Mouse (Mus musculus) liver, embryonic 15.5 days (tissue): ENCODE measurements around the gene Ramac. TPM values are rescaled to one million over a fixed set of nuclear protein-coding genes. Genes with fewer than 3 reads are reported as not detected.

Experiments used
- ATAC-seq: fragments of 200-750 bp; cut with Nextera tagmentation; 2 replicates; pipeline ENCODE4 v1.8.0; 2017; ENCODE audit warnings: moderate number of reproducible peaks, mild to moderate bottlenecking, moderate library complexity; ENCODE audit not compliant: insufficient read depth
- H3K27ac ChIP-seq: fragments of 300-500 bp; sonication (generic); replicated peaks from 2 replicates; pipeline ENCODE4 v1.5.1; 2015; ENCODE audit warnings: mild to moderate bottlenecking, inconsistent platforms
- H3K27me3 ChIP-seq: fragments of 300-500 bp; sonication (generic); 2 replicates; pipeline ENCODE4 v1.6.1; 2015; ENCODE audit warnings: mild to moderate bottlenecking, inconsistent platforms
- H3K36me3 ChIP-seq: fragments of 300-500 bp; sonication (generic); replicated peaks from 2 replicates; pipeline ENCODE4 v1.6.1; 2015; ENCODE audit warnings: moderate library complexity, mild to moderate bottlenecking, inconsistent platforms
- H3K4me1 ChIP-seq: fragments of 300-500 bp; sonication (generic); replicated peaks from 2 replicates; pipeline ENCODE4 v1.6.1; 2015; ENCODE audit warnings: inconsistent platforms
- H3K4me2 ChIP-seq: fragments of 300-500 bp; sonication (generic); 2 replicates; pipeline ENCODE4 v1.6.1; 2015; ENCODE audit warnings: moderate library complexity, mild to moderate bottlenecking, inconsistent platforms
- H3K4me3 ChIP-seq: fragments of 300-500 bp; sonication (generic); replicated peaks from 2 replicates; pipeline ENCODE4 v1.5.1; 2015; ENCODE audit warnings: mild to moderate bottlenecking, inconsistent platforms
- H3K9ac ChIP-seq: fragments of 300-500 bp; sonication (generic); 2 replicates; pipeline ENCODE4 v1.6.1; 2015; ENCODE audit warnings: moderate library complexity, mild to moderate bottlenecking, inconsistent platforms
- H3K9me3 ChIP-seq: fragments of 300-500 bp; sonication (generic); replicated peaks from 2 replicates; pipeline ENCODE4 v1.6.1; 2016; ENCODE audit warnings: inconsistent platforms
- WGBS: fragments of 180-500 bp; shearing (Covaris S2); methylation state at CpG from one replicate; pipeline ENCODE4 v1.1.7; 2015; ENCODE audit warnings: mixed read lengths; ENCODE audit not compliant: insufficient replicate concordance; 5-methylcytosine and 5-hydroxymethylcytosine counted together
- polyA plus RNA-seq: library from polyadenylated mRNA; unstranded; fragments of >200 nt; fragmentation: Nextera tagmentation; extraction: Ambion mirVana; gene quantifications from 2 replicates; pipeline ENCODE4 v1.2.1, GENCODE M21; 2015

The Ramac gene
- polyA plus RNA-seq, 1 experiment from 2014 or later, result 58.7 TPM

DNA sequence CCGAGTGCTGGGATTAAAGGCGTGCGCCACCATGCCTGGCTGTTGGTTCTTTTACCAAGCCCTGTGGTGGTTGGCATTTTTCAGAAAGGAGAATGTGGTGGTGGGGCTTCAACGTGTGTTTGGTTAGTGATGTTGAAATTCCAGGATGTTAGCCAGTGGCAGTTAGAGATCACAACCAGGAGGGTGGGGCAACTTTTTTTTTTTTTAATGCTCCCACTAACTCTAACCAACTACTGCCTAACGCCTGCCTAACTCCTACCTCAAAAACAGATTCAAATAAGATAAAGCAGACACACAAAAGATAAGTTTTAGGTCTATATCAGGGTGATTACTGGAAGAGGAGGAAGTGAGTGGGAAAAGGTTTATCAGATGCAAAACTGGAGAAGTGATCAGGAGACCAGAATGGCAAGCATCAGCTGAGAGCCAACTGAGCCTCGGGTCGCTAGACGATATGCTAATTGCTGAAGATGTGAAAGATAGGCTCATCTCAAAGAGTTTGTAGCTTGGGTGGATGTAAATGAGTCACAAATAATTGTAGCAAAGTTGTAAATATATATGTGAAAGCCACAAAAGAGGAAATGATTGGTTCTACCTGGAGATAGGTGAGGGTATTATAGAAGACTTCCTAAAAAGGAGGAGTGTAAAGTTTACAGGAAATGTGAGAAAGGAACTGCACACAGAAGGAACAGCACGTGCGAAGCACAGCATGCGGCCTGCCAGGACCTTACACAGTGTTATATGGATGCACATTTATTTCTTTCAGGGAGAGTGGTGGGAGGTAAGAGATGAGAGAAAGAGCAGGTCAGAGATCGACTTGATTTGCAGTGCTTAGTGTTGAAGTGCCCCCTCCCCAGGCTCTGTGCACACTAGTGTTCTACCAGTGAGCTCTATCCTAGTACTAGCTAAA, 30.3 kb upstream of the Ramac start:
- Histone ChIP-seq H3K27me3 (no peaks in the 10 kb centered on the region), H3K4me1 (peaks cover 12% of the 10 kb centered on the region; the same call in 1 of the 2 replicates), H3K9ac (no peak overlapping the region), H3K36me3 (no peaks in the 10 kb centered on the region), H3K9me3 (no peaks in the 10 kb centered on the region), H3K27ac (no peak overlapping the region), H3K4me3 (no peak overlapping the region), H3K4me2 (no peak overlapping the region)
- WGBS, result 52% methylated on average over 12 of the region's 12 CpGs
- no peak for ATAC-seq

DNA sequence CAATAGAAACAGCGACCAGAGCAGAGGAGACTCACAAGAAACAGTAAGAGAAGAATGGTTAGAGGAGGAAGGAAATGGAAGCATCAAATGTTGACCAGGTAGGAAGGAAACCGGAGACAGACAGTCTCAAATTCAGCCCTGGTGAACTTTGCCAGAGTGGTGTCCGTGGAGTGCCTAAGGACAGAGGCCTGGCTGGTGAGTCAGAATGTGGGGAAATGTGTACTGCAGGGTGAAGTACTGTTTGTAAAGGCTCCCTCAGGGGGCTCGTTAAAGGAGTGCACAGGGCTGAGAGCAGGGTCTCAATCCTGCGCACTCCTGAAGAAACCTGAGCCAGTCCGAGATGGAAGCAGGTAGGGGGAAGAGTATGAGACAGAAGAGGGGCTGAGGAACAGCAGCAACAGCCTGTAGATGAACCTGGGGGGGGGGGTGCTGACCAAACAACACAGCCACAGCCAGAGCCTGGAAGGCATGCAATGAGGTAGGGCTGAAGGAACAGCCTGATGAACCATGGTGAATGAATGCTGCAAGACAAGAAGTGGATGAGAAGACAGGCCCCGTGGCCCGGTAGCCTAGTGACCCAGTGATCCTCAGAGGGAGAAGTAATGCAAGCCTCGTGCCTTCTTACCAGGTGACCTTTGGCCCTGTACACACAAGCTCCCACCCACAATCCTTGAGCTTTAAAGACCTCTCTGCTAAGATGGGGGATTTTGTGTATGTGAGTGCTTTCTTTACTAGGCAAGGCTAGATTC, 27.3 kb upstream of the Ramac start:
- H3K4me1 ChIP-seq, result peaks cover 6% of the 10 kb centered on the region
- H3K27me3 ChIP-seq, result no peaks in the 10 kb centered on the region
- H3K4me3 ChIP-seq, result no peak overlapping the region
- no peaks in the 10 kb centered on the region for H3K9me3 ChIP-seq
- ATAC-seq, result no peak
- H3K36me3 ChIP-seq, result no peaks in the 10 kb centered on the region
- no peak overlapping the region for H3K9ac ChIP-seq
- no peak overlapping the region for H3K27ac ChIP-seq
- WGBS, result 52% methylated on average over 9 of the region's 9 CpGs
- H3K4me2 ChIP-seq, result no peak overlapping the region

DNA sequence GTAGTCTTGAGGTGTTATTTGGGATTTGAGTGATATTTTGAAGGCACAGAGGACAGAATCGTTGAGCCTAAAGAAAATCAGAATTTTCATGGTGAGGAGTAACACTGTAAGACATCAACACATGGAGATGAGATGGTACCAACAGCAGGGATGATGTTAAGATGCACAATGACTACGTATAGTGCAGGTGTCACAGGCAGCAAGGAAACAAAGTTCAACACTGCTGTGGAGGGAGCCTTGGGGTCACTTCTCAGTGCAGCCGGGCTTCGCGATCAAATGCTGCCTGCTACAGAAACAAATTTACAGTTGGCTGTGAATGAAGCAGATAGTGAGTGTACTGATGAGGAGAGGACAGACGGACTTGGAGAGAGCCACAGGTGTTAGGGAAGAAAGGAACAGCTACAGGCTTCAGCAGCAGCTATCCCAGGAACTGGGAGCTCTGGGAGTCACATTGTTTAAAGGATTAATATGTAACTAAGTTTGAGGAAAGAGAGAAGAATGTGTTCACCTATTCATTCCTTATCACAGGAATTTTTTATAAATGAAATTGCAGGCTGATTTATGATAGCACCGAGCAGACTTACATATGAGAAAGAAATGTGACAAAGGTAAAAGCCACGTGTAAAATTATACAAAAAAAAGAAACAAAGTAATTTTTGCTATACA, 23.9 kb upstream of the Ramac start:
- H3K27me3 ChIP-seq, result no peaks in the 10 kb centered on the region
- no peak overlapping the region for H3K4me3 ChIP-seq
- H3K9me3 ChIP-seq, result no peaks in the 10 kb centered on the region
- H3K27ac ChIP-seq, result no peak overlapping the region
- no peaks in the 10 kb centered on the region for H3K36me3 ChIP-seq
- ATAC-seq, result no peak
- WGBS, result 61% methylated on average over 8 of the region's 8 CpGs
- peaks cover 6% of the 10 kb centered on the region for H3K4me1 ChIP-seq
- H3K4me2 ChIP-seq, result no peak overlapping the region
- H3K9ac ChIP-seq, result no peak overlapping the region

DNA sequence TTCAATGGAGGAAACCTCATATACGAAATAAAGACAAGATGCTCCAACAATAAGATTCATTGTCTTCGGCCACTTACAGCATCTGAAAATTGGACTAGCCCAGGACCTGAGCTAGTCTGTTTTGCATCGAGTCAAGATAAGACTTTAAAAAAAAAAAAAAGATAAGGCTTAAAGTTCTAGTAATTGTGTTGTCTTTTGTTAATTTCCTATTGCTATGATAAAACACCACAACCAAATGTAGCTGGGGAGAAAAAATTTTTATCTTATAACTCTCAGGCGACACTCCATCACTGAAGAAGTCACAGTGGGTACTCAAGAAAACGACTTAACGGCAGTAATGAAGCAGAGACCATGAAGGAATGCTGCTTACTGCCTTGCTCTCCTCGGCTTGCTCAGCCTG, 22.7 kb upstream of the Ramac start:
- Histone ChIP-seq H3K4me3 (no peak overlapping the region), H3K9me3 (no peaks in the 10 kb centered on the region), H3K9ac (no peak overlapping the region), H3K4me1 (peaks cover 8% of the 10 kb centered on the region), H3K27me3 (no peaks in the 10 kb centered on the region), H3K4me2 (no peak overlapping the region), H3K36me3 (no peaks in the 10 kb centered on the region), H3K27ac (no peak overlapping the region)
- no peak for ATAC-seq
- WGBS, result 50% methylated on average over 7 of the region's 7 CpGs

DNA sequence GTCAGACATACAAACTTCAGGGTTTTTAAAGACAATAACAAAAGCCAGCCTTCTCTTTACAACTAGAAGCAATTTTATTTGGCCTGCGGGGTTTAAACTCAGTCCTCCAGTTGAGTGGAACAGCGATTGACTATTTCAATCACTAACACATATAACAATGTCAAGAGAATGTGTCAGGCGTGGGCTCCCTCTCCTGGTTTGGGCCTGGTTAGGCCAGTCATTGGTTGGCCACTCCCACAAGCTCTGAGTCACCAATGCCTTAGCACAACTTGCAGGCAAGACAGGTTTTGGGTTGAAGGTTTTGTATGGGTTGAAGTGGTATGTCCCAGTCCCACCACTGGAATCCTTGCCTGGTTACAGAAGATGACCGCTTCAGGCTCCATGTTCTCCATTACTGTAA, 18.6 kb upstream of the Ramac start:
- Histone ChIP-seq H3K27ac (no peak overlapping the region), H3K4me1 (peaks cover 8% of the 10 kb centered on the region; the same call in 1 of the 2 replicates), H3K4me3 (no peak overlapping the region), H3K9ac (no peak overlapping the region), H3K27me3 (no peaks in the 10 kb centered on the region), H3K9me3 (no peaks in the 10 kb centered on the region), H3K4me2 (no peak overlapping the region), H3K36me3 (no peaks in the 10 kb centered on the region)
- WGBS, result 58% methylated on average over 4 of the region's 4 CpGs
- ATAC-seq, result no peak

DNA sequence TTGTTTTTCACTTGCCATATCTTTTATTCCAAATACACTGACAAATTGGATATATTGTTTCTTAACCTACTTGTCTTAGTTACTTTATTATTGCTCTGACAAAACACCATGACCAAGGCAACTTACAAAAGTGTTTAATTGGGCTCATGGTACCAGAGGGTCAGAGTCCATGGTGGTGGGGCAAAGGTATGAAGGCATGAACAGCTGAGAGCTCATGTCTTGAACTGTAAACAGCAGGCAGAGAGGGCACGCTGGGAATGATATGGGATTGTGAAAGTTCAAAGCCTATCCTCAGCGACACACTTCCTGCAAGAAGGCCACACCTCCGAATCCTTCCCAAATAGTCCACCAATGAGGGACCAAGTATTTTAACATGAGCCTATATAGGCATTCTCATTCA, 14.8 kb upstream of the Ramac start:
- Histone ChIP-seq H3K4me1 (0 out of 2 replicates have a peak, but pooled peaks cover 2% of the 10 kb centered on the region), H3K4me2 (no peak overlapping the region), H3K9me3 (no peaks in the 10 kb centered on the region), H3K4me3 (no peak overlapping the region), H3K36me3 (no peaks in the 10 kb centered on the region), H3K27ac (no peak overlapping the region), H3K9ac (no peak overlapping the region), H3K27me3 (no peaks in the 10 kb centered on the region)
- 60% methylated on average over 3 of the region's 3 CpGs for WGBS
- ATAC-seq, result no peak

DNA sequence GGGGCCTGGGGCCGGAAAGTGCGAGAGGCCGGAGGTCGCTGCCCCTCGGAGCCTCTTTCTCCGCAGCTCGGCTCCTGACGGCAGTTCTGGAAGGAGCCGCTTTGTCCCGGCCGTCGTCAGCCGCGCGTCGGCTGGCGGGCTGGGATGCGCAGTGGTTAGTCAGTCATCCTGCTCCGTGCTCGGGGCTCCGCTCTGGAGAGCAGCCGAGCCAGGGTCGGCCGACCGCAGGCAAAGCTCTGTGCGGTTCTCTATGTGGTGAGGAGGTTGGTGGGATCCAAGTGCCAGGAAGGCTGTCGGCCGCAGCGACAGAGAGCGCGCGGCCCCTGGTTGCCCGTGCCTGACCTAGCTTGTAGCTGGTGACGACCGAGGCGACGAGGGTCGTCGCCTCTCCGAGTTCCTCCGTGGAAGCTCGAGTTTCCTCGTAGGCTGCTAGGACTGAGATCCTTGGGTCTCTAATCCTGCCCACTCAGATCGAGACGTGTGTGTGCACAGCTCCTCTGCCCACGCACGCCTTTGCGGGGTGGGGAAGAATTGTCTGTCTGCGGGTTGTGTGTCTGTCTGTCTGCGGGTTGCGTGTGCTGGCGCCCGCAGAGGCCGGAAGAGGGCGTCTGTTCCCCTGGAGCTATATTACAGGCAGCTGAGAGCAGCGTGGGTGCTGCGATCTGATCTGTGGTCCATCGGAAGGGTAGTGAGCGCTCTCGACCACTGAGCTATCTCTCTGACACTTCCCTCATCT, 553 bp downstream of the Ramac start:
- Histone ChIP-seq H3K9ac (peak overlapping the region; percentile 88), H3K36me3 (no peaks in the 10 kb centered on the region), H3K4me2 (peak overlapping the region; percentile 96), H3K9me3 (no peaks in the 10 kb centered on the region), H3K4me3 (peak overlapping the region; percentile 100), H3K4me1 (peaks cover 30% of the 10 kb centered on the region), H3K27ac (peak overlapping the region; percentile 89), H3K27me3 (no peaks in the 10 kb centered on the region)
- peak; percentile 65 for ATAC-seq
- under 1% methylated on average over 60 of the region's 60 CpGs for WGBS

DNA sequence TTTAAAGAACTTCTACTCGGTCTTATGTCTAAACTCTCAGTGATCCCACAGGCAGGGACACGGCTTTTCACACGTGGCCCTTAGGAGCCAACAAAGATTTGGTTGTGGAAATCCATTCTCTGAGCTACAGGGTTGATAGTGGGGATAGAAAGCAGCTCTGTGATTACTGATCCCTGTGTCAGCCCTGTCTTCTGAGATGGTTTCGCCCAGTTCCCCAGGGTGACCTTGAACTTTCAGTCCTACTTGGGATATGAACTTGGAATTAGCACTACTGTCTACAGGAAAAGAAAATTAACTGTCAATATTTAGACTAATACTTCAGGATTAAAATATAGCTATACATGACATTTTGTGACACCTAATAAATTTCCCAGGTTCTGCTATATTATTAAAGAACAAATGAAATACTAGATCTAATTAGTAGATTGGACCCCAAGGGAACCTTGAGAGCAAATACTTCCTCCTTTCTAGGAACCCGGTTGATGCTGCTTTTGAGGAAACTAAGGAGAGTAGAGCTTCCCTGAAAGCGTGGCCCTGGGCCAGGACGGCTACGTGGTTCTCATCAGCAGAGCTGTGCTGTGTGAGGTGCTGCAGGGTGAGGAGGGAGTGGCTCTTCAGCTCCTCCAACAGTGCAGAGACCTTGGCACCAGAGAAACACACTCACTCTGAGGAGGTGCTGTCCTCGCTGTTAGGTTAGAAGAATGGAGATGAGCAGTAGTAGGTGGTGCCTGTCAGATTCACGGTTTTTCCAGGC, 10.2 kb downstream of the Ramac start:
- Histone ChIP-seq H3K4me2 (no peak overlapping the region), H3K9me3 (no peaks in the 10 kb centered on the region), H3K36me3 (no peaks in the 10 kb centered on the region), H3K9ac (no peak overlapping the region), H3K4me3 (no peak overlapping the region), H3K4me1 (no peaks in the 10 kb centered on the region), H3K27me3 (no peaks in the 10 kb centered on the region), H3K27ac (no peak overlapping the region)
- WGBS, result 56% methylated on average over 10 of the region's 10 CpGs
- ATAC-seq, result no peak

DNA sequence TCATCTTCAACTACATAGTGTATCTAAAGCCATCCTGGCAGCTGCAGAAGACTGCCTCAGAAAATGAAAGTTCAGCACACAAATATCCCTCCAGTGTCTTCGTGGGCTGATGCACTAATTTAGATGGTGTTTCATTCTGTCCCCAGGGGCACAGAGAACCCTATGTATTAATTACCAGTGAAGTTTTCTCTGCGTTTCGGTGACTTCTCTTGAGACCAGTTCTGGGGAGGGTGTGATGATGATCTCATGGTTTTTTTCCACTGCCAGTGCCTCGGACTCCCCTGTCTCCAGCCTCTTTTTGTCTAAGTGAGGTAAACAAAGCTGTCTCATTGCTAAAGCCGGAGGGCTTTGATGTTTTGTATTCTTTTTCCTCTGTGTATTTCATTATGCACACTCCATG, 12.6 kb downstream of the Ramac start:
- Histone ChIP-seq H3K9ac (no peak overlapping the region), H3K4me3 (no peak overlapping the region), H3K27ac (no peak overlapping the region), H3K4me2 (no peak overlapping the region), H3K9me3 (0 out of 2 replicates have a peak, but pooled peaks cover 2% of the 10 kb centered on the region), H3K36me3 (peaks cover 8% of the 10 kb centered on the region), H3K4me1 (no peaks in the 10 kb centered on the region), H3K27me3 (no peaks in the 10 kb centered on the region)
- ATAC-seq, result no peak
- WGBS, result 75% methylated on average over 5 of the region's 5 CpGs

DNA sequence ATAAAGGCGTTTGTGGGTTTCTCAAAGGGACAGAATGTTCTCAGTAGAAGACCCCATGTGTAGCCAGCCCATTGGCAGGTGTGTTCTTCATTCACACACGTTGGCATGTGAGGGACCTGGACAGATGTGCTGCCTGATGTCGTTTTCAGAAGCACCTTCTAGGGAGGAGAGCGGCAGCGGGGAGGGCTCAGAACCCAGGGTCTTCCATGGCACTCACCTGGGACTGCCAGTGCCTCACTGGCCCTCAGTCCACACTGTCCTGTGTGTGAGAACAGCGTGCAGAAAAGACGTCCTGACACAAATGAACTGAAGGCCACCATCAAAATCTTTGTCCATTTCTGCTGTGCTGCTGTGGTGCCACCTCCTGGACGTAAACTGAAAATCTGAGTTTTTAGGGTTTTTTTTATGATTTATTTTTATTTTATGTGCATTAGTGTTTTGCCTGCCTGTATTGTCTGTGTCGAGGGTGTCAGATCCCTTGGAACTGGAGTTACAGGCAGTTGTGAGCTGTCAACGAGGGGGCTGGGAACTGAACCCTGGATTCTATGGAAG, 15.0 kb downstream of the Ramac start:
- 59% methylated on average over 10 of the region's 10 CpGs for WGBS
- Histone ChIP-seq H3K27me3 (no peaks in the 10 kb centered on the region), H3K4me2 (no peak overlapping the region), H3K4me3 (no peak overlapping the region), H3K9ac (no peak overlapping the region), H3K27ac (no peak overlapping the region), H3K36me3 (peaks cover 27% of the 10 kb centered on the region), H3K9me3 (0 out of 2 replicates have a peak, but pooled peaks cover 4% of the 10 kb centered on the region), H3K4me1 (no peaks in the 10 kb centered on the region)
- no peak for ATAC-seq
